Mouse (Mus musculus): ENCODE data around the gene Cask.

GRCm38 (mm10) chrX:13471925-13472324, 379.2 kb downstream of the Cask start:
- TF ChIP-seq TAL1 (IDR thresholded peaks at IDR 0.05; ENCODE audit: low read length): no peak
- TF ChIP-seq GATA1 (IDR thresholded peaks at IDR 0.05; ENCODE audit: low read length): no peak
